Mouse (Mus musculus): ENCODE data around the gene Atrip.

Atrip gene

GRCm38 (mm10) chr9:109073661-109074573, at the start of gene Atrip:
TSS of gene Atrip (minus strand) at chr9:109074124.
- peak; percentile 90 for DNase-seq (ENCODE audit: low spot score)

GRCm38 (mm10) chr9:109123266-109123665, 49.3 kb upstream of the Atrip start:
- DNase-seq (ENCODE audit: low spot score), result peak; percentile 3

- DNase-seq (ENCODE audit: low spot score), result peak; percentile 17
Observed at GRCm38 (mm10) chr9:109122553-109123085, 48.7 kb upstream of the Atrip start.

GRCm38 (mm10) chr9:109120956-109121355, 47.0 kb upstream of the Atrip start:
- no peak for DNase-seq (ENCODE audit: low spot score)

- DNase-seq (ENCODE audit: low spot score), result peak; percentile 6
Observed at GRCm38 (mm10) chr9:109119571-109119970, 45.6 kb upstream of the Atrip start.

GRCm38 (mm10) chr9:109118106-109118505, 44.2 kb upstream of the Atrip start:
- no peak for DNase-seq (ENCODE audit: low spot score)

- DNase-seq (ENCODE audit: low spot score), result no peak
Observed at GRCm38 (mm10) chr9:109116205-109116604, 42.3 kb upstream of the Atrip start.

- DNase-seq (ENCODE audit: low spot score), result no peak
Observed at GRCm38 (mm10) chr9:109114871-109115270, 40.9 kb upstream of the Atrip start.

- no peak for DNase-seq (ENCODE audit: low spot score)
Observed at GRCm38 (mm10) chr9:109114276-109114675, 40.4 kb upstream of the Atrip start.

GRCm38 (mm10) chr9:109113331-109113730, 39.4 kb upstream of the Atrip start:
- no peak for DNase-seq (ENCODE audit: low spot score)

- no peak for DNase-seq (ENCODE audit: low spot score)
Observed at GRCm38 (mm10) chr9:109111591-109111990, 37.7 kb upstream of the Atrip start.

- DNase-seq (ENCODE audit: low spot score), result no peak
Observed at GRCm38 (mm10) chr9:109111101-109111500, 37.2 kb upstream of the Atrip start.

- DNase-seq (ENCODE audit: low spot score), result no peak
Observed at GRCm38 (mm10) chr9:109110240-109110639, 36.3 kb upstream of the Atrip start.

- no peak for DNase-seq (ENCODE audit: low spot score)
Observed at GRCm38 (mm10) chr9:109107341-109107740, 33.4 kb upstream of the Atrip start.

- DNase-seq (ENCODE audit: low spot score), result no peak
Observed at GRCm38 (mm10) chr9:109105648-109106047, 31.7 kb upstream of the Atrip start.

- no peak for DNase-seq (ENCODE audit: low spot score)
Observed at GRCm38 (mm10) chr9:109105011-109105410, 31.1 kb upstream of the Atrip start.

GRCm38 (mm10) chr9:109104083-109104482, 30.2 kb upstream of the Atrip start:
- DNase-seq (ENCODE audit: low spot score), result no peak

GRCm38 (mm10) chr9:109103250-109103649, 29.3 kb upstream of the Atrip start:
- DNase-seq (ENCODE audit: low spot score), result no peak

- no peak for DNase-seq (ENCODE audit: low spot score)
Observed at GRCm38 (mm10) chr9:109102541-109102940, 28.6 kb upstream of the Atrip start.

GRCm38 (mm10) chr9:109101933-109102445, 28.1 kb upstream of the Atrip start:
- DNase-seq (ENCODE audit: low spot score), result no peak

GRCm38 (mm10) chr9:109100307-109100928, 26.5 kb upstream of the Atrip start:
- no peak for DNase-seq (ENCODE audit: low spot score)

- DNase-seq (ENCODE audit: low spot score), result no peak
Observed at GRCm38 (mm10) chr9:109098969-109099368, 25.0 kb upstream of the Atrip start.

GRCm38 (mm10) chr9:109098366-109098765, 24.4 kb upstream of the Atrip start:
- DNase-seq (ENCODE audit: low spot score), result no peak
